In genomic region chr3:123371766-123372535, GRCm38 (mm10) we compare ENCODE assay signal across 7 mouse cellular contexts. TPM values are rescaled to one million over a fixed set of nuclear protein-coding genes. Genes with fewer than 3 reads are reported as not detected.
DNase-seq lines count a peak whose midpoint lies in the region; ATAC-seq and TF ChIP-seq lines count a peak whose summit lies in the region.

No protein-coding gene starts in this region.

- DNase-seq in adrenal gland, adult 2 months: peak; percentile 74
- peak; percentile 37 to 52 for DNase-seq in gastrocnemius, adult 8-10 months (ENCODE audit: low spot score in 2 of 2)
- peak; percentile 89 for DNase-seq in hindbrain, postnatal 0 days (ENCODE audit: low spot score)
- DNase-seq in left cerebral cortex, adult 8-10 months (ENCODE audit: low spot score in 2 of 2): peak; percentile 31 to 51
- peak; percentile 46 to 61 for DNase-seq in right cerebral cortex, postnatal 36 days (ENCODE audit: low spot score in 2 of 2)

- no peak overlapping the region for H3K4me3 ChIP-seq in cortical plate, adult 2 months (ENCODE audit: insufficient read depth, low read length)
- H3K4me3 ChIP-seq in hindbrain, postnatal 0 days (ENCODE audit: low read length): no peak overlapping the region

- no peak for TF ChIP-seq POLR2A in cortical plate, adult 2 months (IDR thresholded peaks at IDR 0.05; ENCODE audit: extremely low read depth, insufficient read depth, low read length)

- H3K4me1 ChIP-seq in cortical plate, adult 2 months (ENCODE audit: control insufficient read depth, insufficient read depth, low read length): no peaks in the 10 kb centered on the region
- H3K4me1 ChIP-seq in hindbrain, postnatal 0 days (ENCODE audit: insufficient read depth, low read length): no peaks in the 10 kb centered on the region

- H3K9me3 ChIP-seq in hindbrain, postnatal 0 days (ENCODE audit: low read length): no peaks in the 10 kb centered on the region

- ATAC-seq in hindbrain, postnatal 0 days: peak; percentile 87
- ATAC-seq in megakaryocyte progenitor cell, adult 5-6 weeks (replicated peaks; ENCODE audit: poor library complexity): peak; percentile 69

- H3K27me3 ChIP-seq in hindbrain, postnatal 0 days (ENCODE audit: insufficient read depth, low read length): no peaks in the 10 kb centered on the region

- peak; percentile 65 for TF ChIP-seq CTCF in cortical plate, adult 2 months (IDR thresholded peaks at IDR 0.05; ENCODE audit: extremely low read depth, insufficient read depth, low read length)
- TF ChIP-seq CTCF in hindbrain, postnatal 0 days (IDR thresholded peaks at IDR 0.05; ENCODE audit: low read depth): peak; percentile 89

- peaks cover 34% of the 10 kb centered on the region; the same call in 1 of the 2 replicates for H3K36me3 ChIP-seq in hindbrain, postnatal 0 days (ENCODE audit: insufficient read depth, low read length)

- H3K9ac ChIP-seq in hindbrain, postnatal 0 days (replicated peaks; ENCODE audit: low read length): no peak overlapping the region

- no peak overlapping the region for H3K27ac ChIP-seq in cortical plate, adult 2 months (ENCODE audit: insufficient read depth, low read length)
- H3K27ac ChIP-seq in hindbrain, postnatal 0 days: no peak overlapping the region

- 28% methylated on average over 11 of the region's 11 CpGs for WGBS in hindbrain, postnatal 0 days

- H3K4me2 ChIP-seq in hindbrain, postnatal 0 days (ENCODE audit: low read depth, low read length): no peak overlapping the region

RNA-seq across cellular contexts. Expression of gene Mettl14, which starts 14.0 kb away (rescaled TPM):
- 10 to 100 TPM; 18.4 to 19.5 TPM for total RNA-seq in adrenal gland, adult 2 months (2021)
- polyA plus RNA-seq in adrenal gland, adult 2 months (2012; rRNA removed): 2.8 and 3.9 TPM in 2 replicates
- 12.2 and 12.6 TPM in 2 replicates for polyA plus RNA-seq in cortical plate, adult 2 months (2012; rRNA removed)
- total RNA-seq in gastrocnemius, adult 8-10 months (2022): 10 to 100 TPM in 1 of 4 experiments, 1 to 10 TPM in 3; 6.7 to 11.6 (median 8.8) TPM
- total RNA-seq in hindbrain, postnatal 0 days (2014; rRNA removed): 4.7 and 6.3 TPM in 2 replicates
- 15.6 and 19.5 TPM in 2 replicates for polyA plus RNA-seq in hindbrain, postnatal 0 days (2015; fragmentation: Nextera tagmentation; extraction: Ambion mirVana)
- 10 to 100 TPM; 12.6 to 17.4 (median 13.3) TPM for total RNA-seq in left cerebral cortex, adult 8-10 months (2022)
- total RNA-seq in megakaryocyte progenitor cell, adult 5-6 weeks (2015): 19.9 and 20.4 TPM in 2 replicates
- 24.3 and 31.6 TPM in 2 replicates for total RNA-seq in megakaryocyte progenitor cell, adult 5-6 weeks (2017)
